Mouse (Mus musculus): Measurements from ENCODE around the gene Omt2a.
A peak's percentile ranks its signal among the peaks of the same experiment; 100 is the strongest.
"Not testable (repeated sequence)": the region's sequence is repeated elsewhere in the genome, so short reads cannot be mapped to it uniquely, and the experiment has no call there.

Gene Omt2a

DNA sequence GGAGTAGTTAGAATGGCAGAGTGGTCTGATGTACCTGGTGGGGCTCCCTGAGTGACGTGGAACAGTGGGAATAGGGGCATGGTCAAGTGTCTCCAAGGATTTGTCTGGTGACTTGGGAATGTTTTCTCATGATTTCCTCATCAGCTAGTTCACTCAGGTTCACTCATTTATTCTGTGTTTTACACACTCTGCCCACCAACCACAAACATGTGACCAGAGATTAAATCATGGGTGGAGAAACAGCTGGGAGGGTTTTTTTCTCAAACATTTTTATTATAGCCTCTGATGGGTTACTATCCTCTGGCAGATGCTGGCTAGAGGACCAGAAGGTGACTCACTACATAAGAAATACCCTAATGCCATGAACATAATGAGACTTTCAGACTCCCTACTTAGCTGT lies 16.4 kb downstream of the Omt2a start:
- no peak for DNase-seq (ENCODE audit: low spot score in 2 of 2)

DNA sequence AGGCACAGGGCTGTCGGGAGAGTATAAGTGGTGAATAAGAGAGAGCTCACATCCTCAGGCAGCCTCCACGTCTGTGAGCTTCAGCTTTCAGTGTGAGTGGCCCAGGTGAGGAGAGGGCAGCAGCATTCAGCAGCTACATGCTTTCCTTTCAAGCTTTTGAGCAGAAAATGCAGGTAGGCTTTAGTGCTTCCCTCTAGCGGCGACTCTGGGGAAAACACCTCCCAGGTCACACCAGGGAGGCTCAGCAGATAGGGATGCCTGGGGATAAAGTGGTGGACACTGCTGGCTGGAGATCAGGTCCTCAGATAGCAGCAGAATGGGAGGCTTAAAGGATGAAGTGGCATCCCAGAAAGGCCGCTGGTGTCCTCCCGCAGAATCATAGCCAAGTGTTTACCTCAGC lies 18.5 kb downstream of the Omt2a start:
- peak; percentile 20 to 67 for DNase-seq (ENCODE audit: low spot score in 2 of 2)

DNA sequence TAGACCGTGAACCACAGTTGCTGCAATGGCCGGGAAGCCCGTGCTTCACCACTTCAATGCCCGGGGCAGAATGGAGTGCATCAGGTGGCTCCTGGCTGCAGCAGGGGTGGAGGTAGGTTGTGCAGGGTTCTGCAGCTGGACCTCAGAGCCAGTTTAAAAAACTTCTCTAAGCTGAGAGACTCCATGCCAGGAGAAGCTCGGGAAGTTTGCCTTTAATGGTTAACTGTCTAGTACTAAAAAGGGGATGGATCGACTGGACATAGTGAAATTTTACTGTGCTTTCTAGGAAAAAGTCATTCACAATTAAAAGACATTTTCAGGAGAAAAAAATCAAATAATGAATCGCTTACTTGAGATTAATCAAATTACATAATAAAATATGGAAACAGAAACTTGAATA lies 19.8 kb downstream of the Omt2a start:
- DNase-seq (ENCODE audit: low spot score in 2 of 2): not testable (repeated sequence)

DNA sequence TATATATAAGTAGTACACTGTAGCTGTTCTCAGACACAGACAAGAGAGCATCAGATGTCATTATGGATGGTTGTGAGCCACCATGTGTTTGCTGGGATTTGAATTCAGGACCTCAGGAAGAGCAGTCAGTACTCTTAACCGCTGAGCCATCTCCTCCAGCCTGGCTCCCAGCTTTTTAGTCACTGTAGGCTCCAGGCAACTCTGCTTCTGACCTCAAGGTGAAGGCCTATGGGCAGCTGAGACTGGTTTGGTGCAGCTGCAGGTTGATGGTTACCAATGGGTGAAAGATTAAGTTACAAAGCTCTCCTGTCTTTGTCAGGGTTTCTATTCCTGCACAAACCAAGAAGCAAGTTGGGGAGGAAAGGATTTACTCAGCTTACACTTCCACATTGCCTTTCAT lies 20.9 kb downstream of the Omt2a start:
- DNase-seq (ENCODE audit: low spot score in 2 of 2): not testable (repeated sequence)

DNA sequence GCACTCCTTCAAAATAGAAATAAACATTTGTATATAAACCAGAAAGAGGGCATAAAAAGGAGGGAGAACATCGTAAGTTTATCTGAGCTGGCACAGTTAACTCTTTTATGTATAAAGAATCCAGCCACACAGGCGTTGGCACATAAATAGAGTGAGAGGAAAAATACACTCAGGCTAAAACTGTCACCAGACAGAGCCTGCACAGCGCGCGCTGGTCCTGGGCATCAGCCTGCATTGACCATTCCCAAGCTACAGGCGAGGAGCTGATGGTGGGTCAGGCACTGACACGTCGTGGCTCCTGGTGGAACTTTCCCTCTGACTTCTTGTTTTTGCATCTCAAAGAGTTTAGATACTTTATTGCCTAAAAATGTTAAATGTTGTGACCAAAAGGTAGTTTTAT lies 22.1 kb downstream of the Omt2a start:
- DNase-seq (ENCODE audit: low spot score in 2 of 2): not testable (repeated sequence)

DNA sequence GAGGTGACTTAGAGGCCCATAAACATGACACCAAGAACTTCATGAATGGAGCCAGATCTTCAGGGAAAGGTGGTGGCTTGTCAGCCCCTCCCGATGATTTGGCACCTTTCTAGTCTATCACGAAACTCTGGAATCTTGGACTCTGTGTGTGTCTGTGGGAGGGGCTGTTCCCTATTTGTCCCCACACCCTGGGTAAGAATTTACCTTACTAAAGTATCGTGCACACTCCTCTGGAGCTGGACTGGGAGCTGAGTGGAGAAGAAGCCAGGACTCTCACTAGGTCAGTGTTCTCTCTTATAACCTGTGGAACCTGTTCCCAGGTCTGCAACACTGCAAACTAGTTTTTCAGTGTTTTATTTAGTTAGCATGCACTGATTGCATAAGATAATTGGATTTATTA lies 24.9 kb downstream of the Omt2a start, which contains the start of gene Gm10639:
Gm10639 (plus strand) TSS at position 201 of the 400 bp plus-strand sequence.
- not testable (repeated sequence) for DNase-seq (ENCODE audit: low spot score in 2 of 2)

DNA sequence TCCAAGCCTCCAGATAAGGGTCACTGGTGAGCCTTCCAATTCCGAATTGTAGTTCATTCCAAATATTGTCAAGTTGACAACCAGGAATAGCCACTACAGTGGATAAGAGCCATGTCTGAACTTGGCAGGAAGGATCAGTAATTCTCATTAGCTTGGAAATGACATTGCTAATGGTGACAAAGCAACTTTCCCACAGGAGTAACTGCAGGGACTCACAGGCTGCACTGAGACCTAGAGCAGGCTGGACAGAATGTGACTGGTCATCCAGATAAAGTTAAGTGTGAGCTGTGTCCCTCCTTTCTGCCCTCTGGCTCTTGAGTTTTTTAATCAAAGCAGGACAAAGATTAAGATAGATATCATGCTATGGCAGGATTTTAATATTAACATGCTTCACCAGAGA lies 25.5 kb downstream of the Omt2a start:
- DNase-seq (ENCODE audit: low spot score in 2 of 2): not testable (repeated sequence)

DNA sequence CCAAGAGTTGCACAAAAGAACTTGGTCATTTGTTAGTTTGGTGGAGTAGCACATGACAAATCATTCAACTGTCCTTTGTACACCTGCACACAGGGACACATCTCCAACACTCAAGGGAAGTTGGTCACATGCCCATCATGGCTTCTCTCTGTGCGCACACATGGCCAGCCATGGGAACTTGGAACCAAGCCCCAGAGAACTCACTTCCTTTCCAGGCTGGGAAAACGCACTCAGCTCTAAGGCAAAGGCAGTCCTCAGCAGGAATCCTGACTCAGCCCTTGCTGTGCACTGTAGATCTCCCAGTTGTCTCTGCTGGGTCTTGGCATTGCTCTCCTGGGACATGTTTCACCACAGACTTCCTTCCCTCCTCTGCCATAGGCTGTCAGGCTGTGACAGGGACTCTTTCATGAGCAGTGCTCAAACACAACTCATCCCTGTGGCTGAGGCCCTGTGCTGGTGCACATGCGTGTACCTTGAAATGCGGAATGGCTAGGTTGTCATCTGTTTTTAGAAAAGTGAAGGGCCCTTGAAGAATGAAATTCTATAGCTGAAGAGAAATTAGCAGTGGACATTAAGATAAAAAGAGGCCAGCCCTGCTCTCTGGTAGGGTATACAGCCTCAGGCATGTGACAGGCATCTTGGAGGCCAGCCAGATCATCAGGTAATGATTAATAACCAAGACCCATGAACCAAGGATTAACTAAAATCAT lies 32.4 kb downstream of the Omt2a start:
- not testable (repeated sequence) for DNase-seq (ENCODE audit: low spot score in 2 of 2)

DNA sequence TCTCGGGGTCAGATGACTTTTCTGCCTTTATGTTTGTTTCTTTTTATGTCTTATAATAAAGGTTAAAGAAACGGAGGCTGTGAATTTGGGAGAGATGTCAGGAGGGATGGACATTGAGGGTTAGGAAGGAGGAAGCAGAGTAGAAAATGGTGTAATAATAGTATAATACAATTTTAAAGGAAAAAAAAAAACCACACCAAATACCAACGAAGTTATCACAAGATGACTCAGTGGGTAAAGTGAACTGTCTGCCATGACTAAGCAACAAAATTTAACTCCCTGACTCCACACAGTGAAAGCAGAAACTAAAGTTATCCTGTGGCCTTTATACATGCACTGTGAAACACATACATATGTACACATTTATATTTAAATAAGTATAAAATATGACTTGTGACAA lies 43.7 kb downstream of the Omt2a start:
- DNase-seq (ENCODE audit: low spot score in 2 of 2): not testable (repeated sequence)

Measured in spleen, postnatal 4 days (tissue).